ENCODE assay signal across 8 mouse cellular contexts in genomic region chr4:123633370-123633769, GRCm38 (mm10). TPM values are rescaled to one million over a fixed set of nuclear protein-coding genes. Genes with fewer than 3 reads are reported as not detected.
DNase-seq lines count a peak whose midpoint lies in the region; ATAC-seq lines count a peak whose summit lies in the region.

No protein-coding gene starts in this region.

- H3K9me3 ChIP-seq in heart, embryonic 13.5 days: no peaks in the 10 kb centered on the region
- H3K9me3 ChIP-seq in stomach, embryonic 15.5 days: no peaks in the 10 kb centered on the region

- no peak overlapping the region for H3K9ac ChIP-seq in heart, embryonic 13.5 days
- no peak overlapping the region for H3K9ac ChIP-seq in stomach, embryonic 15.5 days

- peak; percentile 46 to 47 for DNase-seq in B cell, adult 2 months
- peak; percentile 89 for DNase-seq in R1 (ENCODE audit: low read depth, low spot score)
- DNase-seq in embryo, embryonic 10.5 days (ENCODE audit: low spot score): peak; percentile 74
- DNase-seq in kidney, postnatal 10 days: peak; percentile 88
- DNase-seq in left cerebral cortex, adult 11 months (ENCODE audit: low spot score): no peak

- H3K4me1 ChIP-seq in heart, embryonic 13.5 days: peaks cover 42% of the 10 kb centered on the region
- no peaks in the 10 kb centered on the region for H3K4me1 ChIP-seq in stomach, embryonic 15.5 days

- peaks cover 9% of the 10 kb centered on the region for H3K36me3 ChIP-seq in heart, embryonic 13.5 days
- H3K36me3 ChIP-seq in stomach, embryonic 15.5 days: no peaks in the 10 kb centered on the region

- H3K27ac ChIP-seq in heart, embryonic 13.5 days (replicated peaks): peak overlapping the region; percentile 83
- no peak overlapping the region; the same call in 1 of the 2 replicates for H3K27ac ChIP-seq in stomach, embryonic 15.5 days

- H3K4me3 ChIP-seq in heart, embryonic 13.5 days: no peak overlapping the region
- H3K4me3 ChIP-seq in stomach, embryonic 15.5 days (replicated peaks): no peak overlapping the region

- no peak overlapping the region for H3K4me2 ChIP-seq in heart, embryonic 13.5 days
- no peak overlapping the region for H3K4me2 ChIP-seq in stomach, embryonic 15.5 days

- no peak; the same call in 1 of the 2 replicates for ATAC-seq in heart, embryonic 13.5 days (ENCODE audit: extremely low read depth, insufficient number of reproducible peaks, low FRiP score, low TSS enrichment)
- peak; percentile 92 for ATAC-seq in megakaryocyte progenitor cell, adult 5-6 weeks (replicated peaks; ENCODE audit: poor library complexity)
- peak; percentile 77 for ATAC-seq in stomach, embryonic 15.5 days (ENCODE audit: insufficient read depth, low FRiP score, low read depth)

- H3K27me3 ChIP-seq in heart, embryonic 13.5 days (replicated peaks): no peaks in the 10 kb centered on the region
- no peaks in the 10 kb centered on the region for H3K27me3 ChIP-seq in stomach, embryonic 15.5 days (replicated peaks)

- 11% methylated on average over 3 of the region's 3 CpGs for WGBS in heart, embryonic 13.5 days
- WGBS in stomach, embryonic 15.5 days: 27% methylated on average over 3 of the region's 3 CpGs

RNA-seq across cellular contexts. Expression of gene Macf1, which starts 50.8 kb away (rescaled TPM):
- 43.7 and 44.6 TPM in 2 replicates for polyA plus RNA-seq in heart, embryonic 13.5 days (2015; fragmentation: Nextera tagmentation; extraction: Ambion mirVana)
- 103 and 130 TPM in 2 replicates for total RNA-seq in megakaryocyte progenitor cell, adult 5-6 weeks (2015)
- total RNA-seq in megakaryocyte progenitor cell, adult 5-6 weeks (2017): 123 and 159 TPM in 2 replicates
- polyA plus RNA-seq in stomach, embryonic 15.5 days (2015; fragmentation: Nextera tagmentation; extraction: Ambion mirVana): 34.6 and 36.1 TPM in 2 replicates
